Mouse (Mus musculus) stomach, embryonic 14.5 days (tissue): ENCODE results near the gene Gm34653. TPM values are rescaled to one million over a fixed set of nuclear protein-coding genes. Genes with fewer than 3 reads are reported as not detected.

Experiments used
- ATAC-seq: fragments of 200-750 bp; cut with Nextera tagmentation; 2 replicates; pipeline ENCODE4 v1.8.0; 2017; ENCODE audit warnings: low read depth, moderate TSS enrichment; ENCODE audit not compliant: insufficient number of reproducible peaks, insufficient read depth, low FRiP score
- H3K27ac ChIP-seq: fragments of 300-500 bp; sonication (generic); 2 replicates; pipeline ENCODE4 v1.5.1; 2014; ENCODE audit warnings: mild to moderate bottlenecking, low read length, moderate library complexity, mixed read lengths
- H3K27me3 ChIP-seq: fragments of 300-500 bp; sonication (generic); 2 replicates; pipeline ENCODE4 v1.6.1; 2014; ENCODE audit warnings: low read length, control low read depth, mixed read lengths; ENCODE audit not compliant: control insufficient read depth, insufficient read depth
- H3K36me3 ChIP-seq: fragments of 300-500 bp; sonication (generic); 2 replicates; pipeline ENCODE4 v1.6.1; 2014; ENCODE audit warnings: mild to moderate bottlenecking, control low read depth, low read length, moderate library complexity, mixed read lengths; ENCODE audit not compliant: control insufficient read depth, insufficient read depth
- H3K4me1 ChIP-seq: fragments of 300-500 bp; sonication (generic); 2 replicates; pipeline ENCODE4 v1.6.1; 2014; ENCODE audit warnings: low read length, control low read depth, mixed read lengths; ENCODE audit not compliant: control insufficient read depth, insufficient read depth
- H3K4me2 ChIP-seq: fragments of 300-500 bp; sonication (generic); replicated peaks from 2 replicates; pipeline ENCODE4 v1.6.1; 2014; ENCODE audit warnings: low read depth, low read length, control low read depth
- H3K4me3 ChIP-seq: fragments of 300-500 bp; sonication (generic); 2 replicates; pipeline ENCODE4 v1.5.1; 2014; ENCODE audit warnings: low read depth, low read length, control low read depth
- H3K9ac ChIP-seq: fragments of 300-500 bp; sonication (generic); replicated peaks from 2 replicates; pipeline ENCODE4 v1.6.1; 2014; ENCODE audit warnings: low read depth, mild to moderate bottlenecking, control low read depth, low read length, moderate library complexity, mixed read lengths
- H3K9me3 ChIP-seq: fragments of 300-500 bp; sonication (generic); 2 replicates; pipeline ENCODE4 v1.6.1; 2016; ENCODE audit warnings: low read depth, low read length, control low read depth; ENCODE audit not compliant: control insufficient read depth
- WGBS: fragments of 180-500 bp; shearing (Covaris S2); extraction: QIAGEN DNeasy Blood & Tissue Kit; methylation state at CpG from one replicate; pipeline ENCODE4 v1.1.7; 2014; 5-methylcytosine and 5-hydroxymethylcytosine counted together
- polyA plus RNA-seq: library from polyadenylated mRNA; unstranded; fragments of >200 nt; fragmentation: Nextera tagmentation; extraction: Ambion mirVana; gene quantifications from 2 replicates; pipeline ENCODE4 v1.2.1, GENCODE M21; 2014

Gene Gm34653
- polyA plus RNA-seq, 1 experiment from 2014 or later: not detected

- H3K27ac ChIP-seq: no peak overlapping the region
- ATAC-seq: no peak
- no peaks in the 10 kb centered on the region for H3K27me3 ChIP-seq
- H3K4me3 ChIP-seq: no peak overlapping the region
- H3K9ac ChIP-seq: no peak overlapping the region
- no peak overlapping the region for H3K4me2 ChIP-seq
- H3K36me3 ChIP-seq: no peaks in the 10 kb centered on the region
- H3K9me3 ChIP-seq: no peaks in the 10 kb centered on the region
- 63% methylated on average over 2 of the region's 2 CpGs for WGBS
- H3K4me1 ChIP-seq: no peaks in the 10 kb centered on the region
These were observed 51.4 kb downstream of the Gm34653 start for GRCm38 (mm10) chr2:34884186-34884585.

Other genes with a start within 250 kb of the Gm34653 start
- 93.0 and 95.2 TPM in 2 replicates for gene Gapvd1, start 77.8 kb upstream of the Gm34653 start, polyA plus RNA-seq
- gene Hspa5, start 61.0 kb upstream of the Gm34653 start, polyA plus RNA-seq: 622 and 812 TPM in 2 replicates
- gene Rabepk, start 33.1 kb upstream of the Gm34653 start, polyA plus RNA-seq: 43.1 and 43.7 TPM in 2 replicates
- 69.8 and 75.7 TPM in 2 replicates for gene Fbxw2, start 6.7 kb upstream of the Gm34653 start, polyA plus RNA-seq
- gene Cutal, start 41.4 kb downstream of the Gm34653 start, polyA plus RNA-seq: 0.56 and 0.59 TPM in 2 replicates
- 95.0 and 99.2 TPM in 2 replicates for gene Psmd5, start 42.0 kb downstream of the Gm34653 start, polyA plus RNA-seq
- gene Phf19, start 81.0 kb downstream of the Gm34653 start, polyA plus RNA-seq: 8.2 and 11.9 TPM in 2 replicates
- 3.7 and 4.3 TPM in 2 replicates for gene Traf1, start 128.8 kb downstream of the Gm34653 start, polyA plus RNA-seq
- not detected in 2 replicates for gene Hc, start 228.4 kb downstream of the Gm34653 start, polyA plus RNA-seq